8 mouse cellular contexts compared by ENCODE assay signal in the genomic region with DNA sequence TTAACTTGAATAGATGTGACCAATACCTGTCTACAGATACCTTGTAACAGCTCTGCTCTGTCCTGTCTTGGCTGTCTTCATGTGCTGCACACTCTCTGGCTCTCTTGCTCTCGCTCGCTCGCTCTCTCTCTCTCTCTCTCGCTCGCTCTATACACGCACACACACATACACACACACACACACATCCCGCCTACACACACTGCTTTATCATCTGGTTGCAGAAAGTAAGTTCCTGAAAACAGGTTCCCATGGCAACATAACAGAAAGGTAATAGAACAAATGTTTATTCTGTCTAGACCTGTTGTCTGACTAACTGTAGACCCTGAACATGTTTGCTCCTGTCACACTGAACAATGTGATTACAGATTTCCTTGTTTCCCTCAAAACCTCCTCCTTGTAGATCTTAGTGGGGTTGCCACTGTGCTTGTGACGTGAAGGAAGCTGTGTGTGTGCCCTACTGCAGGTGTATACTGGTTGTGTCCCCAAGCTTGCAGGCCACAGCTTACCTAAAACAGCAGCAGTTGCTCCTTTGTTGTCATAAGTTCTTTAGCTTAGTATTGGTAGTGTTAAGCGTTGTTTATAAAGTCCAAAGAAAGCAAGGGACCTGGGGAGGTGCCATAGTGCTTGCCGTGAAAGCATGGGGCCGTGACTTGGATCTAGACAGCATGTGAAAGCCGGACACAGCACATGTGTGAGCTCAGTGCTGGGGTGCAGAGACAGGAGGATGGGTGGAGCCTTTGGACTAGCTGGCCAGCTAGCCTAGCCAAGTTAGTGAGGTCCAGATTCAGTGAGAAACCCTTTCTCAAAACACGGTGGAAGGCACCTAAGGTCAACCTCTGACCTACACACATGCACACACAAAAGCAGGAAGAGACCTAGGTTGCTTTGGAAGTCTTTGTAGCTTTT. TPM values are rescaled to one million over a fixed set of nuclear protein-coding genes. Genes with fewer than 3 reads are reported as not detected.
A peak's percentile ranks its signal among the peaks of the same experiment; 100 is the strongest.
DNase-seq lines count a peak whose midpoint lies in the region; ATAC-seq and TF ChIP-seq lines count a peak whose summit lies in the region.

No protein-coding gene starts in this region.

- no peaks in the 10 kb centered on the region for H3K27me3 ChIP-seq in heart, embryonic 15.5 days
- H3K27me3 ChIP-seq in midbrain, embryonic 16.5 days (ENCODE audit: control insufficient read depth, insufficient read depth, low read depth, low read length) = no peaks in the 10 kb centered on the region

- H3K4me1 ChIP-seq in heart, embryonic 15.5 days (replicated peaks) = peaks cover 48% of the 10 kb centered on the region
- peaks cover 39% of the 10 kb centered on the region for H3K4me1 ChIP-seq in midbrain, embryonic 16.5 days (ENCODE audit: control insufficient read depth, insufficient read depth, low read length)

- 65% methylated on average over 13 of the region's 13 CpGs for WGBS in heart, embryonic 15.5 days
- 70% methylated on average over 13 of the region's 13 CpGs for WGBS in midbrain, embryonic 16.5 days

- no peak overlapping the region for H3K9ac ChIP-seq in heart, embryonic 15.5 days
- H3K9ac ChIP-seq in midbrain, embryonic 16.5 days (ENCODE audit: low read depth, low read length) = no peak overlapping the region

- ATAC-seq in heart, embryonic 15.5 days (replicated peaks; ENCODE audit: insufficient number of reproducible peaks, insufficient read depth, low FRiP score, low read depth) = no peak
- ATAC-seq in midbrain, embryonic 16.5 days = peak; percentile 32; the same call in 1 of the 2 replicates

- no peak overlapping the region for H3K4me2 ChIP-seq in heart, embryonic 15.5 days
- no peak overlapping the region for H3K4me2 ChIP-seq in midbrain, embryonic 16.5 days (ENCODE audit: low read length)

- intact Hi-C loops in left cerebral cortex, adult 2 months (cut with DNase I) = no loop called here
- intact Hi-C loops in left cerebral cortex, postnatal 4 days (cut with DNase I) = no loop called here

- H3K4me3 ChIP-seq in left cerebral cortex, adult 2 months = peak overlapping the region; percentile 13; the same call in 1 of the 2 replicates
- no peak overlapping the region for H3K4me3 ChIP-seq in heart, embryonic 15.5 days
- H3K4me3 ChIP-seq in midbrain, embryonic 16.5 days (ENCODE audit: low read depth, low read length) = no peak overlapping the region

- peak; percentile 37 to 43 for DNase-seq in cerebellum, adult 18-20 months
- no peak for DNase-seq in cerebellum, postnatal 4 days (ENCODE audit: low spot score in 2 of 2)
- peak in 1 of 2 experiments; percentile 56 for DNase-seq in left cerebral cortex, adult 2 months (ENCODE audit: extremely low spot score in 1 of 2, low spot score in 2 of 2)
- no peak for DNase-seq in left cerebral cortex, postnatal 4 days
- peak; percentile 49 for DNase-seq in adipocyte (ENCODE audit: low spot score)
- no peak for DNase-seq in neural tube, embryonic 10.5 days (ENCODE audit: extremely low spot score, low spot score)

- no peak for TF ChIP-seq CTCF in left cerebral cortex, adult 2 months (IDR thresholded peaks at IDR 0.05)

- H3K36me3 ChIP-seq in heart, embryonic 15.5 days = no peaks in the 10 kb centered on the region
- no peaks in the 10 kb centered on the region for H3K36me3 ChIP-seq in midbrain, embryonic 16.5 days (ENCODE audit: control insufficient read depth, insufficient read depth, low read length)

- H3K9me3 ChIP-seq in heart, embryonic 15.5 days (replicated peaks) = no peaks in the 10 kb centered on the region
- no peaks in the 10 kb centered on the region for H3K9me3 ChIP-seq in midbrain, embryonic 16.5 days (replicated peaks; ENCODE audit: control insufficient read depth, low read length, poor library complexity, severe bottlenecking)

- H3K27ac ChIP-seq in left cerebral cortex, adult 2 months = peak overlapping the region; percentile 1; the same call in 1 of the 2 replicates
- peak overlapping the region; percentile 31; the same call in 1 of the 2 replicates for H3K27ac ChIP-seq in heart, embryonic 15.5 days
- H3K27ac ChIP-seq in midbrain, embryonic 16.5 days (ENCODE audit: low read length) = no peak overlapping the region

RNA-seq across cellular contexts. Expression of gene Mapk14, which starts 6.4 kb away (rescaled TPM):
- total RNA-seq in left cerebral cortex, adult 2 months (2021) = 10 to 100 TPM; 86.2 to 88.2 TPM
- total RNA-seq in left cerebral cortex, postnatal 4 days (2021) = 10 to 100 TPM; 46.5 to 53.2 TPM
- polyA plus RNA-seq in heart, embryonic 15.5 days (2015; fragmentation: Nextera tagmentation; extraction: Ambion mirVana) = 22.0 and 31.1 TPM in 2 replicates
- polyA plus RNA-seq in midbrain, embryonic 16.5 days (2015; fragmentation: Nextera tagmentation; extraction: Ambion mirVana) = 23.2 TPM in 2 replicates

RNA-seq across cellular contexts. Expression of gene Slc26a8, which starts 7.5 kb away (rescaled TPM):
- total RNA-seq in left cerebral cortex, adult 2 months (2021) = 1 to 10 TPM; 7.4 to 7.7 TPM
- total RNA-seq in left cerebral cortex, postnatal 4 days (2021) = 10 to 100 TPM in 1 of 2 experiments, 1 to 10 TPM in 1; 6.2 to 10.4 TPM
- 0.23 and 0.66 TPM in 2 replicates for polyA plus RNA-seq in heart, embryonic 15.5 days (2015; fragmentation: Nextera tagmentation; extraction: Ambion mirVana)
- polyA plus RNA-seq in midbrain, embryonic 16.5 days (2015; fragmentation: Nextera tagmentation; extraction: Ambion mirVana) = 1.6 and 2.1 TPM in 2 replicates

RNA-seq across cellular contexts. Expression of gene AC170998.1, which starts 28.3 kb away (rescaled TPM):
- 1 to 10 TPM; 1.6 to 3.3 TPM for total RNA-seq in left cerebral cortex, adult 2 months (2021)
- total RNA-seq in left cerebral cortex, postnatal 4 days (2021) = 1 to 10 TPM; 2.0 to 3.4 TPM
- 1.6 and 2.0 TPM in 2 replicates for polyA plus RNA-seq in heart, embryonic 15.5 days (2015; fragmentation: Nextera tagmentation; extraction: Ambion mirVana)
- 2.3 and 3.2 TPM in 2 replicates for polyA plus RNA-seq in midbrain, embryonic 16.5 days (2015; fragmentation: Nextera tagmentation; extraction: Ambion mirVana)

Comparison
In these comparisons a context has a peak if more than half of its experiments do, and no peak if none do; other contexts are left out.
1. DNase-seq: peak in cerebellum, adult 18-20 months (2 of 2) and adipocyte (single experiment); none in cerebellum, postnatal 4 days (0 of 2), left cerebral cortex, postnatal 4 days (single experiment) and neural tube, embryonic 10.5 days (single experiment).